Mouse (Mus musculus): ENCODE measurements around the gene Fcna. TPM values are rescaled to one million over a fixed set of nuclear protein-coding genes. Genes with fewer than 3 reads are reported as not detected.

Fcna gene
- 0.98 and 1.4 TPM in 2 replicates for polyA plus RNA-seq (2014; fragmentation: Nextera tagmentation; extraction: Ambion mirVana)

- 83% methylated on average over 6 of the region's 6 CpGs for WGBS
- Histone ChIP-seq H3K4me2 (replicated peaks; ENCODE audit: low read depth, low read length) (no peak within 1 kb of the TSS), H3K4me3 (ENCODE audit: low read depth, low read length) (no peak within 1 kb of the TSS), H3K9me3 (ENCODE audit: control insufficient read depth, low read depth, low read length) (no peaks in the 10 kb centered on the region), H3K27me3 (ENCODE audit: control insufficient read depth, insufficient read depth, low read length) (no peaks in the 10 kb centered on the region), H3K4me1 (ENCODE audit: control insufficient read depth, insufficient read depth, low read length) (no peaks in the 10 kb centered on the region), H3K27ac (ENCODE audit: low read length) (no peak within 1 kb of the TSS), H3K36me3 (ENCODE audit: control insufficient read depth, insufficient read depth, low read length) (no peaks in the 10 kb centered on the region), H3K9ac (replicated peaks; ENCODE audit: low read depth, low read length) (no peak within 1 kb of the TSS)
- ATAC-seq (ENCODE audit: insufficient number of reproducible peaks, insufficient read depth, low FRiP score, low read depth) = no peak
These were observed at the start of gene Fcna for GRCm38 (mm10) chr2:25627811-25628210. TSS of gene Fcna (minus strand) at chr2:25628030.

GRCm38 (mm10) chr2:25676486-25676885 is 48.7 kb upstream of the Fcna start, which contains the start of gene Lcn6:
TSS of gene Lcn6 (plus strand) at chr2:25676786.
- Histone ChIP-seq H3K27me3 (ENCODE audit: control insufficient read depth, insufficient read depth, low read length) (no peaks in the 10 kb centered on the region), H3K27ac (ENCODE audit: low read length) (no peak within 1 kb of the TSS), H3K9me3 (ENCODE audit: control insufficient read depth, low read depth, low read length) (no peaks in the 10 kb centered on the region), H3K4me1 (ENCODE audit: control insufficient read depth, insufficient read depth, low read length) (no peaks in the 10 kb centered on the region), H3K9ac (replicated peaks; ENCODE audit: low read depth, low read length) (no peak within 1 kb of the TSS), H3K4me2 (replicated peaks; ENCODE audit: low read depth, low read length) (no peak within 1 kb of the TSS), H3K4me3 (ENCODE audit: low read depth, low read length) (no peak within 1 kb of the TSS), H3K36me3 (ENCODE audit: control insufficient read depth, insufficient read depth, low read length) (no peaks in the 10 kb centered on the region)
- 90% methylated on average over 3 of the region's 3 CpGs for WGBS
- ATAC-seq (ENCODE audit: insufficient number of reproducible peaks, insufficient read depth, low FRiP score, low read depth) = no peak

GRCm38 (mm10) chr2:25666516-25666915 is 38.7 kb upstream of the Fcna start:
- WGBS = 70% methylated on average over 1 of the region's 1 CpGs
- no peaks in the 10 kb centered on the region for H3K36me3 ChIP-seq (ENCODE audit: control insufficient read depth, insufficient read depth, low read length)
- no peaks in the 10 kb centered on the region for H3K27me3 ChIP-seq (ENCODE audit: control insufficient read depth, insufficient read depth, low read length)
- H3K4me3 ChIP-seq (ENCODE audit: low read depth, low read length) = no peak overlapping the region
- no peaks in the 10 kb centered on the region for H3K9me3 ChIP-seq (ENCODE audit: control insufficient read depth, low read depth, low read length)
- no peak overlapping the region for H3K4me2 ChIP-seq (replicated peaks; ENCODE audit: low read depth, low read length)
- no peaks in the 10 kb centered on the region for H3K4me1 ChIP-seq (ENCODE audit: control insufficient read depth, insufficient read depth, low read length)
- H3K27ac ChIP-seq (ENCODE audit: low read length) = no peak overlapping the region
- no peak for ATAC-seq (ENCODE audit: insufficient number of reproducible peaks, insufficient read depth, low FRiP score, low read depth)
- no peak overlapping the region for H3K9ac ChIP-seq (replicated peaks; ENCODE audit: low read depth, low read length)

- Histone ChIP-seq H3K4me1 (ENCODE audit: control insufficient read depth, insufficient read depth, low read length) (no peaks in the 10 kb centered on the region), H3K27ac (ENCODE audit: low read length) (no peak overlapping the region), H3K36me3 (ENCODE audit: control insufficient read depth, insufficient read depth, low read length) (no peaks in the 10 kb centered on the region), H3K9me3 (ENCODE audit: control insufficient read depth, low read depth, low read length) (no peaks in the 10 kb centered on the region), H3K4me2 (replicated peaks; ENCODE audit: low read depth, low read length) (no peak overlapping the region), H3K27me3 (ENCODE audit: control insufficient read depth, insufficient read depth, low read length) (no peaks in the 10 kb centered on the region), H3K9ac (replicated peaks; ENCODE audit: low read depth, low read length) (no peak overlapping the region), H3K4me3 (ENCODE audit: low read depth, low read length) (no peak overlapping the region)
- no peak for ATAC-seq (ENCODE audit: insufficient number of reproducible peaks, insufficient read depth, low FRiP score, low read depth)
- 84% methylated on average over 5 of the region's 5 CpGs for WGBS
These were observed 36.3 kb upstream of the Fcna start for GRCm38 (mm10) chr2:25664125-25664524.

GRCm38 (mm10) chr2:25663511-25663910 is 35.7 kb upstream of the Fcna start:
- no peaks in the 10 kb centered on the region for H3K9me3 ChIP-seq (ENCODE audit: control insufficient read depth, low read depth, low read length)
- no peak overlapping the region for H3K9ac ChIP-seq (replicated peaks; ENCODE audit: low read depth, low read length)
- H3K4me2 ChIP-seq (replicated peaks; ENCODE audit: low read depth, low read length) = no peak overlapping the region
- H3K4me3 ChIP-seq (ENCODE audit: low read depth, low read length) = no peak overlapping the region
- ATAC-seq (ENCODE audit: insufficient number of reproducible peaks, insufficient read depth, low FRiP score, low read depth) = no peak
- 57% methylated on average over 1 of the region's 1 CpGs for WGBS
- H3K27me3 ChIP-seq (ENCODE audit: control insufficient read depth, insufficient read depth, low read length) = no peaks in the 10 kb centered on the region
- H3K27ac ChIP-seq (ENCODE audit: low read length) = no peak overlapping the region
- no peaks in the 10 kb centered on the region for H3K36me3 ChIP-seq (ENCODE audit: control insufficient read depth, insufficient read depth, low read length)
- no peaks in the 10 kb centered on the region for H3K4me1 ChIP-seq (ENCODE audit: control insufficient read depth, insufficient read depth, low read length)

GRCm38 (mm10) chr2:25661245-25661970 is 33.6 kb upstream of the Fcna start:
- Histone ChIP-seq H3K4me3 (ENCODE audit: low read depth, low read length) (no peak overlapping the region), H3K36me3 (ENCODE audit: control insufficient read depth, insufficient read depth, low read length) (no peaks in the 10 kb centered on the region), H3K9ac (replicated peaks; ENCODE audit: low read depth, low read length) (no peak overlapping the region), H3K4me1 (ENCODE audit: control insufficient read depth, insufficient read depth, low read length) (no peaks in the 10 kb centered on the region), H3K4me2 (replicated peaks; ENCODE audit: low read depth, low read length) (no peak overlapping the region), H3K27me3 (ENCODE audit: control insufficient read depth, insufficient read depth, low read length) (no peaks in the 10 kb centered on the region), H3K27ac (ENCODE audit: low read length) (no peak overlapping the region), H3K9me3 (ENCODE audit: control insufficient read depth, low read depth, low read length) (no peaks in the 10 kb centered on the region)
- WGBS = 80% methylated on average over 6 of the region's 6 CpGs
- no peak for ATAC-seq (ENCODE audit: insufficient number of reproducible peaks, insufficient read depth, low FRiP score, low read depth)

GRCm38 (mm10) chr2:25660279-25660678 is 32.4 kb upstream of the Fcna start:
- Histone ChIP-seq H3K27ac (ENCODE audit: low read length) (no peak overlapping the region), H3K4me1 (ENCODE audit: control insufficient read depth, insufficient read depth, low read length) (no peaks in the 10 kb centered on the region), H3K27me3 (ENCODE audit: control insufficient read depth, insufficient read depth, low read length) (no peaks in the 10 kb centered on the region), H3K36me3 (ENCODE audit: control insufficient read depth, insufficient read depth, low read length) (no peaks in the 10 kb centered on the region), H3K4me2 (replicated peaks; ENCODE audit: low read depth, low read length) (no peak overlapping the region), H3K9me3 (ENCODE audit: control insufficient read depth, low read depth, low read length) (no peaks in the 10 kb centered on the region), H3K4me3 (ENCODE audit: low read depth, low read length) (no peak overlapping the region), H3K9ac (replicated peaks; ENCODE audit: low read depth, low read length) (no peak overlapping the region)
- 82% methylated on average over 8 of the region's 8 CpGs for WGBS
- ATAC-seq (ENCODE audit: insufficient number of reproducible peaks, insufficient read depth, low FRiP score, low read depth) = no peak

- no peak for ATAC-seq (ENCODE audit: insufficient number of reproducible peaks, insufficient read depth, low FRiP score, low read depth)
- Histone ChIP-seq H3K9me3 (ENCODE audit: control insufficient read depth, low read depth, low read length) (no peaks in the 10 kb centered on the region), H3K27me3 (ENCODE audit: control insufficient read depth, insufficient read depth, low read length) (no peaks in the 10 kb centered on the region)
These were observed 29.8 kb upstream of the Fcna start, which contains the start of gene Lcn5 for GRCm38 (mm10) chr2:25657652-25658051. TSS of gene Lcn5 (plus strand) at chr2:25657952.

GRCm38 (mm10) chr2:25657246-25657645 is 29.4 kb upstream of the Fcna start:
- WGBS = 88% methylated on average over 4 of the region's 4 CpGs
- no peaks in the 10 kb centered on the region for H3K4me1 ChIP-seq (ENCODE audit: control insufficient read depth, insufficient read depth, low read length)
- no peak overlapping the region for H3K4me2 ChIP-seq (replicated peaks; ENCODE audit: low read depth, low read length)

More at GRCm38 (mm10) chr2:25657652-25658051, 29.8 kb upstream of the Fcna start, which contains the start of gene Lcn5:
- Histone ChIP-seq H3K4me3 (ENCODE audit: low read depth, low read length) (no peak within 1 kb of the TSS), H3K27ac (ENCODE audit: low read length) (no peak within 1 kb of the TSS), H3K9ac (replicated peaks; ENCODE audit: low read depth, low read length) (no peak within 1 kb of the TSS), H3K4me1 (ENCODE audit: control insufficient read depth, insufficient read depth, low read length) (no peaks in the 10 kb centered on the region), H3K4me2 (replicated peaks; ENCODE audit: low read depth, low read length) (no peak within 1 kb of the TSS), H3K36me3 (ENCODE audit: control insufficient read depth, insufficient read depth, low read length) (no peaks in the 10 kb centered on the region)

More at GRCm38 (mm10) chr2:25657246-25657645, 29.4 kb upstream of the Fcna start:
- Histone ChIP-seq H3K9ac (replicated peaks; ENCODE audit: low read depth, low read length) (no peak overlapping the region), H3K36me3 (ENCODE audit: control insufficient read depth, insufficient read depth, low read length) (no peaks in the 10 kb centered on the region), H3K4me3 (ENCODE audit: low read depth, low read length) (no peak overlapping the region), H3K9me3 (ENCODE audit: control insufficient read depth, low read depth, low read length) (no peaks in the 10 kb centered on the region), H3K27me3 (ENCODE audit: control insufficient read depth, insufficient read depth, low read length) (no peaks in the 10 kb centered on the region), H3K27ac (ENCODE audit: low read length) (no peak overlapping the region)
- no peak for ATAC-seq (ENCODE audit: insufficient number of reproducible peaks, insufficient read depth, low FRiP score, low read depth)
